Mouse (Mus musculus) stomach, embryonic 16.5 days (tissue): ENCODE results near the gene Cxcl2. TPM values are rescaled to one million over a fixed set of nuclear protein-coding genes. Genes with fewer than 3 reads are reported as not detected.

Source experiments
- ATAC-seq: fragments of 200-750 bp; cut with Nextera tagmentation; 2 replicates; pipeline ENCODE4 v1.8.0; 2017; ENCODE audit warnings: moderate number of reproducible peaks, moderate TSS enrichment; ENCODE audit not compliant: insufficient read depth, low FRiP score
- H3K27ac ChIP-seq: fragments of 300-500 bp; sonication (generic); 2 replicates; pipeline ENCODE4 v1.5.1; 2014; ENCODE audit warnings: low read length
- H3K27me3 ChIP-seq: fragments of 300-500 bp; sonication (generic); 2 replicates; pipeline ENCODE4 v1.6.1; 2014; ENCODE audit warnings: low read length, control low read depth, mixed read lengths; ENCODE audit not compliant: control insufficient read depth, insufficient read depth
- H3K36me3 ChIP-seq: fragments of 300-500 bp; sonication (generic); 2 replicates; pipeline ENCODE4 v1.6.1; 2014; ENCODE audit warnings: low read length; ENCODE audit not compliant: control insufficient read depth, insufficient read depth
- H3K4me1 ChIP-seq: fragments of 300-500 bp; sonication (generic); 2 replicates; pipeline ENCODE4 v1.6.1; 2014; ENCODE audit warnings: low read length, control low read depth, mixed read lengths; ENCODE audit not compliant: control insufficient read depth, insufficient read depth
- H3K4me2 ChIP-seq: fragments of 300-500 bp; sonication (generic); 2 replicates; pipeline ENCODE4 v1.6.1; 2014; ENCODE audit warnings: low read depth, low read length, mixed read lengths
- H3K4me3 ChIP-seq: fragments of 300-500 bp; sonication (generic); replicated peaks from 2 replicates; pipeline ENCODE4 v1.5.1; 2014; ENCODE audit warnings: mild to moderate bottlenecking, low read length
- H3K9ac ChIP-seq: fragments of 300-500 bp; sonication (generic); 2 replicates; pipeline ENCODE4 v1.6.1; 2014; ENCODE audit warnings: low read length
- H3K9me3 ChIP-seq: fragments of 300-500 bp; sonication (generic); replicated peaks from 2 replicates; pipeline ENCODE4 v1.6.1; 2016; ENCODE audit warnings: low read length, control low read depth; ENCODE audit not compliant: control insufficient read depth
- WGBS: fragments of 180-500 bp; shearing (Covaris S2); extraction: QIAGEN DNeasy Blood & Tissue Kit; methylation state at CpG from one replicate; pipeline ENCODE4 v1.1.7; 2014; 5-methylcytosine and 5-hydroxymethylcytosine counted together
- polyA plus RNA-seq: library from polyadenylated mRNA; unstranded; fragments of >200 nt; fragmentation: Nextera tagmentation; extraction: Ambion mirVana; gene quantifications from 2 replicates; pipeline ENCODE4 v1.2.1, GENCODE M21; 2015

Cxcl2 gene
- polyA plus RNA-seq, 1 experiment from 2014 or later: not detected

- no peak overlapping the region for H3K4me2 ChIP-seq
- no peak for ATAC-seq
- no peak overlapping the region for H3K9ac ChIP-seq
- H3K27ac ChIP-seq: no peak overlapping the region
- H3K9me3 ChIP-seq: no peaks in the 10 kb centered on the region
- H3K4me3 ChIP-seq: no peak overlapping the region
- H3K4me1 ChIP-seq: no peaks in the 10 kb centered on the region
- H3K36me3 ChIP-seq: no peaks in the 10 kb centered on the region
- WGBS: 34% methylated on average over 2 of the region's 2 CpGs
- no peaks in the 10 kb centered on the region for H3K27me3 ChIP-seq
These were observed 47.8 kb downstream of the Cxcl2 start for GRCm38 (mm10) chr5:90951475-90951874.

GRCm38 (mm10) chr5:90952731-90953481, 49.2 kb downstream of the Cxcl2 start:
- Histone ChIP-seq H3K27ac (no peak overlapping the region), H3K9ac (no peak overlapping the region), H3K9me3 (no peaks in the 10 kb centered on the region), H3K4me3 (no peak overlapping the region), H3K36me3 (no peaks in the 10 kb centered on the region), H3K4me2 (no peak overlapping the region), H3K4me1 (no peaks in the 10 kb centered on the region), H3K27me3 (no peaks in the 10 kb centered on the region)
- no peak for ATAC-seq
- 78% methylated on average over 8 of the region's 8 CpGs for WGBS

Other genes with a start within 250 kb of the Cxcl2 start
- gene Cxcl5, start 144.5 kb upstream of the Cxcl2 start, polyA plus RNA-seq: 0.19 TPM in 1 of 2 replicates, not detected in the other
- 3.2 and 4.3 TPM in 2 replicates for gene Ppbp, start 135.4 kb upstream of the Cxcl2 start, polyA plus RNA-seq
- gene Pf4, start 131.4 kb upstream of the Cxcl2 start, polyA plus RNA-seq: 80.0 and 96.2 TPM in 2 replicates
- gene Cxcl3, start 117.8 kb upstream of the Cxcl2 start, polyA plus RNA-seq: not detected in 2 replicates
- gene Cxcl15, start 109.3 kb upstream of the Cxcl2 start, polyA plus RNA-seq: 1.9 and 2.3 TPM in 2 replicates
- gene Cxcl1, start 12.6 kb upstream of the Cxcl2 start, polyA plus RNA-seq: 0.94 and 1.1 TPM in 2 replicates
- gene Mthfd2l, start 27.2 kb downstream of the Cxcl2 start, polyA plus RNA-seq: 26.9 and 32.9 TPM in 2 replicates
- gene Epgn, start 123.6 kb downstream of the Cxcl2 start, polyA plus RNA-seq: not detected in 2 replicates
- gene Ereg, start 170.8 kb downstream of the Cxcl2 start, polyA plus RNA-seq: 0.43 and 0.80 TPM in 2 replicates
- 4.0 and 6.5 TPM in 2 replicates for gene Areg, start 235.7 kb downstream of the Cxcl2 start, polyA plus RNA-seq